Mouse (Mus musculus) midbrain, embryonic 16.5 days (tissue): Measurements from ENCODE around the gene Jag1. TPM values are rescaled to one million over a fixed set of nuclear protein-coding genes. Genes with fewer than 3 reads are reported as not detected.

Experiments
- ATAC-seq: fragments of 200-750 bp; cut with Nextera tagmentation; 2 replicates; pipeline ENCODE4 v1.8.0; 2017; ENCODE audit warnings: moderate TSS enrichment
- H3K27ac ChIP-seq: fragments of 300-500 bp; sonication (generic); 2 replicates; pipeline ENCODE4 v1.5.1; 2014; ENCODE audit warnings: mild to moderate bottlenecking, low read length, mixed read lengths
- H3K27me3 ChIP-seq: fragments of 300-500 bp; sonication (generic); 2 replicates; pipeline ENCODE4 v1.6.1; 2014; ENCODE audit warnings: low read depth, low read length, mixed read lengths; ENCODE audit not compliant: control insufficient read depth, insufficient read depth
- H3K36me3 ChIP-seq: fragments of 300-500 bp; sonication (generic); 2 replicates; pipeline ENCODE4 v1.6.1; 2014; ENCODE audit warnings: mild to moderate bottlenecking, low read length, moderate library complexity, mixed read lengths; ENCODE audit not compliant: control insufficient read depth, insufficient read depth
- H3K4me1 ChIP-seq: fragments of 300-500 bp; sonication (generic); 2 replicates; pipeline ENCODE4 v1.6.1; 2014; ENCODE audit warnings: mild to moderate bottlenecking, low read length, mixed read lengths; ENCODE audit not compliant: control insufficient read depth, insufficient read depth
- H3K4me2 ChIP-seq: fragments of 300-500 bp; sonication (generic); 2 replicates; pipeline ENCODE4 v1.6.1; 2014; ENCODE audit warnings: mild to moderate bottlenecking, low read length, mixed read lengths
- H3K4me3 ChIP-seq: fragments of 300-500 bp; sonication (generic); 2 replicates; pipeline ENCODE4 v1.5.1; 2014; ENCODE audit warnings: low read depth, mild to moderate bottlenecking, low read length, moderate library complexity, mixed read lengths
- H3K9ac ChIP-seq: fragments of 300-500 bp; sonication (generic); 2 replicates; pipeline ENCODE4 v1.6.1; 2014; ENCODE audit warnings: low read depth, low read length, mixed read lengths
- H3K9me3 ChIP-seq: fragments of 300-500 bp; sonication (generic); replicated peaks from 2 replicates; pipeline ENCODE4 v1.6.1; 2014; ENCODE audit warnings: mild to moderate bottlenecking, low read length, mixed read lengths; ENCODE audit not compliant: control insufficient read depth, poor library complexity, severe bottlenecking
- WGBS: fragments of 180-500 bp; shearing (Covaris S2); extraction: QIAGEN DNeasy Blood & Tissue Kit; methylation state at CpG from one replicate; pipeline ENCODE4 v1.1.7; 2014; 5-methylcytosine and 5-hydroxymethylcytosine counted together
- polyA plus RNA-seq: library from polyadenylated mRNA; unstranded; fragments of >200 nt; fragmentation: Nextera tagmentation; extraction: Ambion mirVana; gene quantifications from 2 replicates; pipeline ENCODE4 v1.2.1, GENCODE M21; 2015

The Jag1 gene
- polyA plus RNA-seq, 1 experiment from 2014 or later = 8.6 TPM

DNA sequence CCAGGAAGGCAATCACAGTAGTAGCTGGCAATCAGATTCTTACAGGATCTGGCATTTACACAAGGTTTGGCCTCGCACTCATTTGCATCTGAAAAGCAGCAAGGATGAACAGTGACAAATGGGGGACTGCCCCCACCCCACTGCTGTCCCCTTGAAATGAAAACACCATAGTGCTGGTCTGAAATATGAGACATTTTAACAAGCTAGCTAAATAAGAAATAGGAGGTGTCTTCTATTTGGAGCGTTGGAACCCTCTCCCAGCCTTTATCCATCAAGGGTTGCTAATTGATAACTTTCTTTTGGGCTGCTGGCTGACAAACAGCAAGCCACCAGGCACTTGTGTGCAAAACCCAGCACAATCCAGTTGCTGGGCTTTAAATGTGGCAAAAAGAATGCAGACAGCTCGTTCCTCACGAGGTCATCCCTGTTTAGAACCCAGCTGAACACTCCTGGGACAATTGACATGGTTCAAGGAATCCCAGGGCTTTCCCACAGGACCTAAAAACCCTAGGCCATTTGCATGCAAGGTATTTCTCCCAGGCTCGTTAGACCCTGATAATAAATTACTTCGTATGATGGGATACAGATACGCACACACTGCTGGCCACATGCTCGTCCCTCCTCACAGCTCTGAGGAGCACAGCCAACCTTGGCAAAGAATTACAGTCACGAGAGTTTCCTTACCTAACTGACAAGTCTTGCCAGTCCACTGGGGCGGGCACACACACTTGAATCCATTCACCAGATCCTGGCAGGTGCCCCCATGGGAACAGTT is 23.7 kb downstream of the Jag1 start:
- H3K27ac ChIP-seq = no peak overlapping the region
- 0 out of 2 replicates have a peak, but pooled peaks have one; percentile 26 for ATAC-seq
- no peak overlapping the region for H3K9ac ChIP-seq
- 16% methylated on average over 10 of the region's 10 CpGs for WGBS
- H3K4me2 ChIP-seq = no peak overlapping the region
- H3K4me3 ChIP-seq = no peak overlapping the region
- H3K27me3 ChIP-seq = no peaks in the 10 kb centered on the region
- H3K9me3 ChIP-seq = no peaks in the 10 kb centered on the region
- H3K36me3 ChIP-seq = no peaks in the 10 kb centered on the region
- peaks cover 9% of the 10 kb centered on the region; the same call in 1 of the 2 replicates for H3K4me1 ChIP-seq

DNA sequence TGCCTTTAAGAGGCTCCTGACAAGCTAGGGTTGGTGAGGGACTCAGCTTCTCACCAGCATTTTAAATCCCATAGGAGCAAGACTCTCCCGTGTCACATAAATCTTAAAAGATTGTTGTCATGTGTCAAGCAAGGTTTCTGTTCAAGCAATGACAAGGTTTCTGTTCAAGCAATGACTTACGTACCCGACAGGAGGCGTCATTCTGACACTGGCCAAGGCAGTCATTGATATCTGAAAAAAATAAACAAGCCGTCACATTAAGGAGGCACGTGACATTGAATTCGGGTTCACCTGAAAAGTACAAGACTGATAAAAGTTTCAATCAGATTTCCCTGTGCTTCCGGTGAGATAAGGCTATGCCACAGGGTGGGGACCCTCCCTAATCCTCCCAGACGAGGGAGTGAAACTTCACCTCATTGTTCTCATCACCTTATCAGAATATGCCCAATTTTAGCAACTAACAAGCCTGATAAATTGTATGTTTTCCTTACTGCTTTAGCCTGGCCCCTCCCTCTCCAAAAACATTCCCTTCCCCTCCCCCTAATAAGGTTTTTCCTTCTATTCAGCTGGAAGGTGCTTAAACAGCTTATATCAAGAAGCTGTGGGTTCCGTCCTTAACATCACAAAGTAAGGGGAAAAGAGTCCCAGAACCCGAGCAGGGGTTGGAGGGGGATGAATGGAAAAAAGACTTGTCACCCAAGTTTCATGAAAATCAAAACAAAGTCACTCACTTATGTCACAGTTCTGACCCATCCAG is 24.5 kb downstream of the Jag1 start:
- no peak overlapping the region for H3K4me3 ChIP-seq
- peaks cover 9% of the 10 kb centered on the region; the same call in 1 of the 2 replicates for H3K4me1 ChIP-seq
- H3K27me3 ChIP-seq = no peaks in the 10 kb centered on the region
- no peak overlapping the region for H3K9ac ChIP-seq
- no peaks in the 10 kb centered on the region for H3K9me3 ChIP-seq
- 52% methylated on average over 11 of the region's 11 CpGs for WGBS
- no peaks in the 10 kb centered on the region for H3K36me3 ChIP-seq
- H3K4me2 ChIP-seq = no peak overlapping the region
- no peak overlapping the region for H3K27ac ChIP-seq
- ATAC-seq = no peak

DNA sequence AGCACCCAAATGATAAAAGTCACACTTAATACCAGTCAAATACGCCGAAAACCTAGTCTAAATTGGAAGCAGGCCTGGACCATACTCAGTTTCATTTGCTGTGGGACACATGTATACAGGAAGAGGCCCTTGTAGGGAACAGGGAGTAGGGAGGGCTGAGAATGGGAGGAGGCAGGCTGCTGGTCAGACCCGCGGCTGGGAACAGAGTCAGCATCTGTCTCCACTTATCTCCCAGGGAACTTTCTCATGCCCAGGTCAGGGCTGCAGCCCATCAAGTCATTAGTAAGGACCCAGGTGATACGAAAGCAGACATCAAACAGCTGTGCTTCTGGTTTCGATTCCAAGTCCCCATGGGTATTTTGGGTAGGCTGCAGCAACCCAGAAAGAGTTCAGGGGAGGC is 28.7 kb downstream of the Jag1 start:
- no peaks in the 10 kb centered on the region for H3K9me3 ChIP-seq
- no peak overlapping the region for H3K4me2 ChIP-seq
- WGBS = 67% methylated on average over 6 of the region's 6 CpGs
- no peak overlapping the region for H3K4me3 ChIP-seq
- ATAC-seq = no peak
- H3K9ac ChIP-seq = no peak overlapping the region
- no peaks in the 10 kb centered on the region for H3K27me3 ChIP-seq
- H3K36me3 ChIP-seq = peaks cover 3% of the 10 kb centered on the region; the same call in 1 of the 2 replicates
- H3K27ac ChIP-seq = no peak overlapping the region
- peaks cover 8% of the 10 kb centered on the region; the same call in 1 of the 2 replicates for H3K4me1 ChIP-seq

DNA sequence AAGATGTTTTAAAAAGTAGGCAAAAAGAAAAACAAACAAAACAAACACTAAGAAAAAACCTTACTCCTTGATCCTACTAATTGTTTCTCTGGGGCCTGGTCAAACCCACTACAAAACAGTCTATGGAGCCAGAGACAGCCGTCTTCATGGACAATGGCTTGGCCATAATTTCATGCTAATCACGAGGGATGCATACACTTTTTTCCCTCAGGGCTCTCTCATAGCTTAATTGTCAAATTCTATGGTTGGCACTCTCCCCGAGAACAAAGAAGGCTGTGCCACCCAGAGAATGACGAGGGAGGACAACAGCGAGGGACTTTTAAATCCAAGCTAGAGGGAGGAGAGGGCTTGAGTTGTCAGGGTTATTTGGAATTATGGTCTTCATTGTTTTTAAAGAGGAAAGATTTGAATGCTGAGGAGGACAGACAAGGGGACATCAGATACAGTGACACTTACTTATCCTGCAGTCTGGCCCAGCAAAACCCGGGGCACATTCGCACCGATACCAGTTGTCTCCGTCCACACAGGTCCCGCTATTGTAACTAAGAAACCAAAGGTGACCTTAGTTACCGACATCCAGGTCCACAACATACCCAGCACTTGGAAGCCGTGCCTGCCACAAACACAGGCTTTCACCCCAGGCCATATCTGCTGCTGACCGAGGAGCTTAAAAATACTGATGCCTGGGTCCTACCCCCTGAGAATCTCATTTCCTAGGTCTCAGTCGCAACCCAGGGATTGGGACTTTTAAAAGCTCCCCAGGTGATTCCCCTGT is 29.6 kb downstream of the Jag1 start:
- 46% methylated on average over 14 of the region's 14 CpGs for WGBS
- H3K4me1 ChIP-seq = no peaks in the 10 kb centered on the region
- no peaks in the 10 kb centered on the region for H3K27me3 ChIP-seq
- no peak overlapping the region for H3K4me2 ChIP-seq
- no peak overlapping the region for H3K27ac ChIP-seq
- ATAC-seq = no peak; the same call in 1 of the 2 replicates
- no peak overlapping the region for H3K9ac ChIP-seq
- H3K36me3 ChIP-seq = peaks cover 3% of the 10 kb centered on the region; the same call in 1 of the 2 replicates
- no peaks in the 10 kb centered on the region for H3K9me3 ChIP-seq
- H3K4me3 ChIP-seq = no peak overlapping the region

DNA sequence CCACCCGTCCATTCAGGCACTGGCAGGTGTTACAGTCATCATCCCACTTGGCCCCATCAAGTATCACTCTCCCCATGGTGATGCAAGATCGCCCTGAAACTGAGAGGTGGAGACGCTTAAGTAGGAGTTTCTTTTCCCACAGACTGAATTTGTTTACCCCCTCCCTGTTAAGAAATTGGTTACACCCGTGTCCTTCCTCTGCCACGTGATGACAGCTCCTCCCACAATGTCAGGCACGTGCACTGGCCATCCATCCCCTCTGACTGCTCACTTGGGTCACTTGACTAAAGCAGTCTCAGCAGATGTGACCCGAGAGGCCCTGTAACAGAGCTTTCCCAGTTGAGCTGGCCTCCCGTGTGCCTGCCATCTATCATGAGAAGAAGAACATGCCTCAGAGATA is 31.2 kb downstream of the Jag1 start:
- 80% methylated on average over 8 of the region's 8 CpGs for WGBS
- H3K9me3 ChIP-seq = no peaks in the 10 kb centered on the region
- H3K4me1 ChIP-seq = no peaks in the 10 kb centered on the region
- no peak for ATAC-seq
- no peaks in the 10 kb centered on the region for H3K27me3 ChIP-seq
- H3K27ac ChIP-seq = no peak overlapping the region
- H3K9ac ChIP-seq = no peak overlapping the region
- H3K4me2 ChIP-seq = no peak overlapping the region
- H3K36me3 ChIP-seq = peaks cover 3% of the 10 kb centered on the region; the same call in 1 of the 2 replicates
- no peak overlapping the region for H3K4me3 ChIP-seq

DNA sequence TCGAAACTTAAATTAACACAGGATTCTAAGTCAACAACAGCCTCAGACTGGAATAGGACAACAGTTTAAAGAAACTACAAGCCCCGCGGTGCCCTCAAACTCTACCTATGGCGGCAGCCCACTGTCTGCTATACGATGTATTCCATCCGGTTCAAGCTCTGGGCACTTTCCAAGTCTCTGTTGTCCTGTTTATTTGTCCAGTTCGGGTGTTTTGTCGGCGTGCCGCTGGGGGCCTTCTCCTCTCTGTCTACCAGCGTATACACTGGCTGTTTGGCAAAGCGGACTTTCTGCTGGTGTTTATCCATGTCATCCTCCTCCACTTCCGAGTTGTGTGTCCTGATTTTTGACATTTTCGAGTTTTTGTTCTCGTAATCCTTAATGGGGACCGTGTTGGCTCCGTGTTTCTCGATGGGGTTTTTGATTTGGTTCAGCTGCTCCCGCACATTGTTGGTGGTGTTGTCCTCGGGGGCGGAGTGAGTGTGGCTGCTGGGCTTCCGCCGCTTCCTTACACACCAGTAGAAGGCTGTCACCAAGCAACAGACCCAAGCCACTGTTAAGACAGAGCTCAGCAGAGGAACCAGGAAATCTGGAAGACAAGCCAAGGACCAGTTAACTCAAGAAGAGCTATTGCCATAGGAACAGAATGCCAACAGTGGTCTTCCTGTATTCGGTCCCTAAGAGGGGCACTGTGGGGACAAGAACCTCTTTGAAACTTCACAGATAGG is 33.4 kb downstream of the Jag1 start:
- Histone ChIP-seq H3K4me2 (no peak overlapping the region), H3K4me3 (no peak overlapping the region), H3K9me3 (no peaks in the 10 kb centered on the region), H3K36me3 (peaks cover 3% of the 10 kb centered on the region; the same call in 1 of the 2 replicates), H3K9ac (no peak overlapping the region), H3K4me1 (0 out of 2 replicates have a peak, but pooled peaks cover 5% of the 10 kb centered on the region), H3K27me3 (no peaks in the 10 kb centered on the region), H3K27ac (no peak overlapping the region)
- WGBS = 84% methylated on average over 24 of the region's 24 CpGs
- ATAC-seq = no peak

DNA sequence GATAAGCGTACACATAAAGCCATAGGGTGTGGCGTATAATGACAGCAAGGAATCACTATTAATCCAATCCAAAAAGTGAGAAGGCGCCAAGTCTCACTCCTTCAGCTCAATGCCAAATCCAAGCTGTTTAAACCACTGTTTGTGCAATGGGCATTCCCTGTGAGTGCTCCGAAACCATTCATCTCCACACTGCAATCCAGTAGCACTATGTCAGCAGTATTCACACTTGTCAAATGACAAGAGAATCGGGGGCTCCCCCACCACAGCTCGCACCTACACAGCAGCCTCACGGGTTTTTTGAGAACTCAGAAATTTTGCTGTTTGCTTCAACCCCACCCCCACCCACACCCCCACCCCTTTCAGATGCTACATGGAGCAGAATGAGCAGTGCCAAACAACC is 35.4 kb downstream of the Jag1 start:
- no peak overlapping the region for H3K4me2 ChIP-seq
- WGBS = 80% methylated on average over 7 of the region's 7 CpGs
- no peaks in the 10 kb centered on the region for H3K9me3 ChIP-seq
- no peak overlapping the region for H3K27ac ChIP-seq
- H3K27me3 ChIP-seq = no peaks in the 10 kb centered on the region
- no peak overlapping the region for H3K9ac ChIP-seq
- peak; percentile 29; the same call in 1 of the 2 replicates for ATAC-seq
- H3K4me3 ChIP-seq = no peak overlapping the region
- peaks cover 3% of the 10 kb centered on the region; the same call in 1 of the 2 replicates for H3K36me3 ChIP-seq
- 0 out of 2 replicates have a peak, but pooled peaks cover 5% of the 10 kb centered on the region for H3K4me1 ChIP-seq

DNA sequence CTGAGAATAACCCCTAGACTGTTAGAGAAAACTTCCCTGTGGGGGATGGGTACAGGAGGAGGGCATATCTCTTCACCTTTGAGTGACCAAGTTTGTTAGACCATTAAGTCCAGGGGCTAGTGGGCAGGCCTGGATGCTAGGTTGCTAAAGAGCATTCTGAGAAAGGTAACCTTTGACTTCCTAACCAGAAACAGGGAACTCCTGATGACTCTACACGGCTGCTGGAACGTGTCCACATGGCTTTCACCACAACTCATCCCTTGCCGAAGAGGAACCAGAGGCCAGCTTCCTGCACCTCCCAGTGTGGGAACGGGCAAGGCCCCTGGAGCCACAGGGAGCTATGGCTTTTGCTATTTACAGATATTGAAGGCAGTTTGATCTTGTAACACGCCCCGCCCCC is 36.0 kb downstream of the Jag1 start:
- WGBS = 87% methylated on average over 6 of the region's 6 CpGs
- Histone ChIP-seq H3K9me3 (no peaks in the 10 kb centered on the region), H3K4me1 (0 out of 2 replicates have a peak, but pooled peaks cover 5% of the 10 kb centered on the region), H3K9ac (no peak overlapping the region), H3K4me3 (no peak overlapping the region), H3K36me3 (peaks cover 3% of the 10 kb centered on the region; the same call in 1 of the 2 replicates), H3K27me3 (no peaks in the 10 kb centered on the region), H3K27ac (no peak overlapping the region), H3K4me2 (no peak overlapping the region)
- no peak for ATAC-seq
